Mouse (Mus musculus): ENCODE results near the gene Insyn1.

Insyn1 gene

DNA sequence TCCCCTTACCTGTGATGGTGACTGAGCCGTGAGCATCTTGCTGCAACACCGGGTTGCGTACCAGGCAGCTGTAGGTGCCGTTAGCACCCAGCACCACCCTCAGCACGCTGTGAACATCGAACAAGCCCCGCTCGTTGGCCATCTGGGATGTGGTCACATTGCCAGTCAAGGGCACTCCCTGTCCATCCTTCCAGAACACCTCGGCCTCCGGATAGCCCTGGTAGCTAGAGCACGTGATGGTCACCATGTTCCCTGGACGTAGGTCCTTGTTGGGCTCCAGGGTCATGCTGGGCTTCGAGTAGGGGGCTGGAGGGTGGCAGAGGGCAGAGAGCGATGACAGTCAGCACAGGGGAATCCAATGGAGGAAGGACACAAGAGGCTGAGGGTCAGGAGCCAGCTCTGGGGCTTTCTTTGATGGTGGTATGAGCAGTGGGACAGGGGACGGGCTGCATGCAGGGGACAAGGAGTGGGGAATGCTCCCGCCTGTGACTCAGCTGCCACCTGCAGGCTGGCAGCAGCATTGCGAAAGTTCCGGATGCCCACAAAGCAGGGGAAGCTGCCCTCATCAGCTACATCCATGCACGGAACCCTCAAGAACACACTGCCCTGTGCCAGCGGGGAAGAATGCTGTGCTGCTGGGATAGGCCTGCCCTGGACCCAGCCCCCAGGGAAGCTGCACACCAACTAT lies 47.2 kb downstream of the Insyn1 start:
- no peak for DNase-seq

DNA sequence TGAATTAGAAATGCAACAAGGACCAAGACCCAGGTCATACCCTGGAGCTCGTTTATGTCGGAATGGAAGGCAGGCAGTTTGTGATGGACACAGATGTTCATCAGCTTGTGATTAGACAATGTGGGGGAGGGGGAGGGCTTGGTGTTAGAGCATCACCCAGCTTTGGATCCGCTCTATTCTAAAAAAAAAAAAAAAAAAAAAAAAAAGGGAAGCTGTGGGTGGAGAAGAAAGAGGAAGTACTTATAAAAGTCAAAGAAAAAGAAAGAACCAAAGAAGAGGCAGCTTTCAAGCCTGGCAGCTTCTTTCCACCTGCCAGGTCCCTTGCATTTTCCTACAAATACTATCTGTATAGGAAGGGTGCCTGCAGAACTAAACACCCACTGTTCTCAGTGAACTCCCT lies 49.4 kb downstream of the Insyn1 start:
- DNase-seq: no peak

DNA sequence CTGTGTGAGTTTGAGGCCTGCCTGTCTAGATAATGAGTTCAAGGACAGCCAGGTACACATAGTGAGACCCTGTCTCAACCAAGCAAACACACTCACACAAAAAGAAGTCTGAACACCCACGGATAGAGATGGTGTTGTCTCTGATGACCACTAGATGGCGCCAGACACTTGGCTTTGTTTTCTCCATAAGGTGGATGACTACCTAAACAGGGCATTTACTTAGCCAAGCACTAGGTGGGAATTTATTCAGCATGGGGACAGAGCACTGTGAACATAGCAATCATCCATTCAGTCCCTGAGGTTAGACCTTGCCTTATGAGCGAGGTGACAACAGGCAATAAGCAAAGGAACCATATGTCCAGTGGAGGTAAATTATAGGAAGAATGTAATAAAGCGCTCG lies 51.5 kb downstream of the Insyn1 start:
- DNase-seq: peak; percentile 72

DNA sequence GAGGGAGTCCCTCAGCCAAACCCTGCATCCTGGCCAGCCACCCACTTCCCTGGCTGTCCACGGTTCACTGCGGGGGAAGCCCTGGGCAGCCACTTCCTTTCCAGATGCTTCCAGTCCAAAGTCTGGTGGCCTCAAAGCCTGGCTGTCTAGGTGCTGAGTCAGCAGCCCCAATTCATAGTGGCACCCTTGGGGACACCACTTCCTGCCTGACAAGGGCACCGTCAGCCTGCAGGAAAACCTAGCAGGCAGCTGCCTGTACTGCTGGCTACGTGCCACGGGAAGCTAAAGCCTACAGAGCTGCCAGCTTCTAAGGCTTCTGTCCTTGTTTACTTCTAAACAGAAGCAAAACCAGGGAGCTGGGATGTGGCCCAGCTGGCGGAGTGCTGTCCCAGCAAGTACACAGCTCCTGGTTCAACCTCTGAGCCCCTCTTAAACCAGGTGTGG lies 53.5 kb downstream of the Insyn1 start:
- peak; percentile 85 for DNase-seq

DNA sequence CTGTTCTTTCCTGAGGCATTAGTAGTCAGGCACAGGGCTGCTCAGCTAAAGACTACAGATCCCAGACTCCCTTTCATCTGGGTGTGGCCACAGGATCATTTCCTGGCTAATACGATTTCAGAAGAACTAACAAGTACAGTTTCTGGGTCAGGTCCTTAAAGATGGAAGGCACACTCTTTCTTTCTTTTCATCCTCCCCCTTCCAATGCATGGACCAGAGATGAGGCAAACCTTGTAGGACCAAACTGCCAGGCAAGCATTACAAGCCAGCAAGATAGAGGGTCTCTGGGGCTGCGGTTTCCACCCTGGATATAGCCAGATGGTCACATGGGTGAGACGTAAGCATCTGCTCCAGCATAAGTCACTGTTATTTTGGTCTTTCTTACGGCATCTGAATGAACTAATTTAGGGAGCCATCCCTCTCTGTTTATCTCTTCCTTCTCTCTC lies 56.5 kb downstream of the Insyn1 start:
- peak; percentile 56 for DNase-seq

DNA sequence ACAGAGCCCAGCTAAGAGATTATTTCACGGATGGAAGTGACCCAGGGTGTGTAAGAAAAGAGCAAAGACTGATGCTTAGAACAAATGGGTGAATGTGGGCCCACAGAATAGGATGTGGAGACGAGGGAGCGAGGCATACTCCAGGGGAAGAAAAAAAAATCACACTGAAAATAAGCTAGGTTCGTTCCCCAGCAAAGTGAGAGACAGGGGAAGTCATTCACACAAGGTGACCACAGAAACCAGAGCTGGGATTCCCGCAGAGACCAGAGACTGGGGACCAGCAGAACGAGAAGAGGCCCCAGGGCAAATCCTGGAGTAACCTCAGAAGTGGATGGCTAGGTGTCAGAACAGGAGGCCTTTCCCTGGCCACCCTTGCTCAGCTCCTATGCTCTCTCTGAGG lies 57.0 kb downstream of the Insyn1 start:
- no peak for DNase-seq

DNA sequence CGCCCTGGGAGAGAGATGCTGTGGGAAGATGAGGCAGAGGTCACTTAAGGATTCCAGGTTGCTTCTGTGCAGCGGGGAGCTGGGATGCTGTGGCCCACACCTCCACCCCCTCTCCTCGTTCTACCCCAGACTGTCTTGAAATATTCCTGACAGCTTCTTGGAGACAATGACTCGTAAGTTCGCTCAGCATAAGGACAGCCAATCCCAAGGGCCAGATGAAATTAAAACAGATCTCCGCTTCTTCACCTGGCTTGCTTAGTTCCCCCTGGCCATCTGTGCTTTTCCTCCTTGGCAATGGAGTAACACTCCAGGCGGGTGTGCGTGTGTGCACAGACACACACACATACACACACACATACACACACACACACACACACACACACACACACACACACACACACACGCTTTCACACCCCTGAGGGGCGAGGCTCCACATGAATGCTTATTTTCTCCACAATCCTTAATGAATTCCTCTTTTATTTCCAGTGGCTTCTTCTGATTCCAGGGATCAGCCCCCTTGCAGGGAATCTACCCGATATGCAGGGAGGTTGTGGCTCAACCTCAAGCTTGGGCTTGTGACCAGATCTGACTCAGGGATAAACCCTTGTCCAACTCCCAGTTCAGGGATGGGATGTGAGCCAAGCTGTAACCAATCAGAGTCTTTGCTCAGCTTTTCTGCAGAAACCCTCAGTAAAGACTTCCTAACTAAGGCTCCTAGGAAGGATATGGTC lies 58.4 kb downstream of the Insyn1 start:
- DNase-seq: no peak

DNA sequence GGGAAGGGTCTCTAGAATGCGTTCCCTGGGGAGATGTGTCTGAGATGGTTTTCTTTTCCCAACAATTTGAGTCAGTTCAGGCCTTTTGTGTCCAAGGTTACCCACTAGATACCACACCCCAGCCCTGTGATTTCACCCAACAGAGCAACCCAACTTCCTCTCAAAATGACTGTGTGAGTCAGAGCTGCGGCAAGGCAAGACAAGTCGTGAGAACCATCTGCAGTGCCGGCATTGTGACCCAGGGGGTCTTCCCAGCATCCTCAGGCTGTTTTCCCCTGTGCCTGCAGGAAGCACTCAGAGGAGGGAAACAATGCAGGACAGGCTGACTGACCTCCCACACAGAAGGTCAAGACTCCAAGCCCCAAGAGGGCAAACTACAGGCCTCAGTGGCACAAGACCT lies 60.5 kb downstream of the Insyn1 start:
- peak; percentile 40 for DNase-seq

Data from lung, postnatal 36 days (tissue).